8 mouse cellular contexts compared by ENCODE assay signal in genomic region chr17:79976518-79977100, GRCm38 (mm10).
DNase-seq lines count a peak whose midpoint lies in the region; ATAC-seq and TF ChIP-seq lines count a peak whose summit lies in the region.

No protein-coding gene starts in this region.

- no peaks in the 10 kb centered on the region for H3K9me3 ChIP-seq in heart, embryonic 11.5 days (replicated peaks; ENCODE audit: control insufficient read depth, low read length)
- no peaks in the 10 kb centered on the region for H3K9me3 ChIP-seq in CH12.LX (replicated peaks; ENCODE audit: low read length)
- no peaks in the 10 kb centered on the region for H3K9me3 ChIP-seq in forebrain, embryonic 15.5 days
- no peaks in the 10 kb centered on the region for H3K9me3 ChIP-seq in liver, embryonic 13.5 days (replicated peaks)

- no peaks in the 10 kb centered on the region for H3K79me2 ChIP-seq in CH12.LX (replicated peaks; ENCODE audit: control insufficient read depth, extremely low read depth, insufficient read depth, poor library complexity, severe bottlenecking)

- in situ Hi-C loops in CH12.LX (cut with MboI; ENCODE audit: low pct_ligation_motif_present, low pct_unique_long_range_greater_than_20kb, low sequenced_read_pairs): no loop called here

- no peak for ATAC-seq in heart, embryonic 11.5 days (replicated peaks; ENCODE audit: insufficient number of reproducible peaks, low FRiP score, low TSS enrichment)
- peak; percentile 30; the same call in 1 of the 2 replicates for ATAC-seq in forebrain, embryonic 15.5 days (replicated peaks)
- no peak for ATAC-seq in liver, embryonic 13.5 days (ENCODE audit: low read depth)

- H3K4me1 ChIP-seq in heart, embryonic 11.5 days (ENCODE audit: control insufficient read depth, insufficient read depth, low read length): peaks cover 11% of the 10 kb centered on the region
- peaks cover 28 to 50% of the 10 kb centered on the region in 2 experiments for H3K4me1 ChIP-seq in CH12.LX (ENCODE audit: control insufficient read depth in 1 of 2, insufficient read depth in 2 of 2)
- H3K4me1 ChIP-seq in forebrain, embryonic 15.5 days: peaks cover 11% of the 10 kb centered on the region
- H3K4me1 ChIP-seq in liver, embryonic 13.5 days (replicated peaks): peaks cover 56% of the 10 kb centered on the region

- no peak overlapping the region for H3K9ac ChIP-seq in heart, embryonic 11.5 days (ENCODE audit: low read depth, low read length)
- peak overlapping the region; percentile 73 for H3K9ac ChIP-seq in CH12.LX (ENCODE audit: insufficient read depth, low read depth)
- H3K9ac ChIP-seq in forebrain, embryonic 15.5 days (replicated peaks): no peak overlapping the region
- H3K9ac ChIP-seq in liver, embryonic 13.5 days: no peak overlapping the region

- TF ChIP-seq CTCF in CH12.LX (conservative IDR thresholded peaks at IDR 0.05 in 1 of 2, IDR thresholded peaks at IDR 0.05 in 1 of 2; ENCODE audit: low read depth in 2 of 2, low read length in 2 of 2): no peak

- no peak for TF ChIP-seq RAD21 in CH12.LX (IDR thresholded peaks at IDR 0.05; ENCODE audit: low read depth, low read length)

- WGBS in heart, embryonic 11.5 days (ENCODE audit: insufficient replicate concordance): 75% methylated on average over 5 of the region's 5 CpGs
- WGBS in forebrain, embryonic 15.5 days: 88% methylated on average over 5 of the region's 5 CpGs
- WGBS in liver, embryonic 13.5 days (ENCODE audit: insufficient replicate concordance): 71% methylated on average over 5 of the region's 5 CpGs

- H3K4me2 ChIP-seq in heart, embryonic 11.5 days: peak overlapping the region; percentile 71
- peak overlapping the region; percentile 98 for H3K4me2 ChIP-seq in CH12.LX (ENCODE audit: insufficient read depth, low read depth, poor library complexity, severe bottlenecking)
- peak overlapping the region; percentile 30 for H3K4me2 ChIP-seq in forebrain, embryonic 15.5 days (replicated peaks)
- H3K4me2 ChIP-seq in liver, embryonic 13.5 days: peak overlapping the region; percentile 62

- dilution Hi-C loops in CH12.LX (cut with MboI; ENCODE audit: extremely low pct_ligation_motif_present, extremely low pct_unique_long_range_greater_than_20kb, low sequenced_read_pairs): no loop called here

- no peak overlapping the region for H3K27ac ChIP-seq in heart, embryonic 11.5 days (ENCODE audit: low read depth, low read length)
- H3K27ac ChIP-seq in CH12.LX (ENCODE audit: insufficient read depth, low read depth): peak overlapping the region; percentile 75
- no peak overlapping the region for H3K27ac ChIP-seq in forebrain, embryonic 15.5 days (replicated peaks)
- no peak overlapping the region for H3K27ac ChIP-seq in liver, embryonic 13.5 days

- no peak for DNase-seq in heart, adult 18-20 months
- DNase-seq in CH12.LX (ENCODE audit: extremely low read depth): no peak
- no peak for DNase-seq in liver, embryonic 13.5 days
- no peak for DNase-seq in ovary, adult 18-20 months (ENCODE audit: low spot score)
- no peak for DNase-seq in cerebellum, postnatal 36 days
- DNase-seq in frontal cortex, adult 2 months (ENCODE audit: extremely low spot score in 1 of 2, low spot score in 1 of 2): no peak

- TF ChIP-seq EP300 in CH12.LX (IDR thresholded peaks at IDR 0.05; ENCODE audit: low read length): no peak

- TF ChIP-seq POLR2A in CH12.LX (IDR thresholded peaks at IDR 0.05; ENCODE audit: low read depth, low read length): no peak

- H3K36me3 ChIP-seq in heart, embryonic 11.5 days (ENCODE audit: control insufficient read depth, insufficient read depth, low read length): no peaks in the 10 kb centered on the region
- peaks cover 0 to 5% of the 10 kb centered on the region in 2 experiments for H3K36me3 ChIP-seq in CH12.LX (replicated peaks in 1 of 2; ENCODE audit: control insufficient read depth in 1 of 2, insufficient read depth in 1 of 2, low read length in 1 of 2)
- H3K36me3 ChIP-seq in forebrain, embryonic 15.5 days: no peaks in the 10 kb centered on the region
- no peaks in the 10 kb centered on the region for H3K36me3 ChIP-seq in liver, embryonic 13.5 days

- no peaks in the 10 kb centered on the region for H3K27me3 ChIP-seq in heart, embryonic 11.5 days (ENCODE audit: control insufficient read depth, insufficient read depth, low read length)
- no peaks in the 10 kb centered on the region for H3K27me3 ChIP-seq in CH12.LX (replicated peaks)
- no peaks in the 10 kb centered on the region for H3K27me3 ChIP-seq in forebrain, embryonic 15.5 days
- no peaks in the 10 kb centered on the region for H3K27me3 ChIP-seq in liver, embryonic 13.5 days

- peak overlapping the region; percentile 30 for H3K4me3 ChIP-seq in heart, embryonic 11.5 days (ENCODE audit: low read depth, low read length)
- peak overlapping the region in 1 of 3 experiments; percentile 63 for H3K4me3 ChIP-seq in CH12.LX (replicated peaks in 1 of 3; ENCODE audit: low read depth in 2 of 3, low read length in 2 of 3, poor library complexity in 1 of 3)
- H3K4me3 ChIP-seq in forebrain, embryonic 15.5 days: peak overlapping the region; percentile 6
- H3K4me3 ChIP-seq in liver, embryonic 13.5 days (replicated peaks): no peak overlapping the region

TF ChIP-seq in CH12.LX, 34 proteins besides CTCF, POLR2A, EP300 and RAD21:
- no peak for TF ChIP-seq ZMIZ1 (IDR thresholded peaks at IDR 0.05; ENCODE audit: low read depth, low read length)
- no peak for TF ChIP-seq MXI1 (IDR thresholded peaks at IDR 0.05; ENCODE audit: low read depth, low read length)
- no peak for TF ChIP-seq ZC3H11A (IDR thresholded peaks at IDR 0.05; ENCODE audit: low read depth, low read length)
- TF ChIP-seq USF1 (IDR thresholded peaks at IDR 0.05; ENCODE audit: low read depth, low read length): no peak
- TF ChIP-seq CHD1 (IDR thresholded peaks at IDR 0.05; ENCODE audit: low read depth, low read length): no peak
- TF ChIP-seq MAFK (IDR thresholded peaks at IDR 0.05; ENCODE audit: insufficient replicate concordance, low read length): no peak
- TF ChIP-seq NELFE (IDR thresholded peaks at IDR 0.05; ENCODE audit: low read depth, low read length): no peak
- no peak for TF ChIP-seq POLR2AphosphoS2 (IDR thresholded peaks at IDR 0.05; ENCODE audit: low read depth, low read length)
- no peak for TF ChIP-seq JUND (conservative IDR thresholded peaks at IDR 0.05; ENCODE audit: low read depth, low read length)
- no peak for TF ChIP-seq ETS1 (conservative IDR thresholded peaks at IDR 0.05; ENCODE audit: low read depth, low read length)

Comparison
In these comparisons a context has a peak if more than half of its experiments do, and no peak if none do; other contexts are left out.
1. H3K4me2 ChIP-seq: peak in every context shown above with its lines; median percentile 98 in CH12.LX; 71 in heart, embryonic 11.5 days; 62 in liver, embryonic 13.5 days; 30 in forebrain, embryonic 15.5 days.